Mouse (Mus musculus): ENCODE data around the gene Gm17545. TPM values are rescaled to one million over a fixed set of nuclear protein-coding genes. Genes with fewer than 3 reads are reported as not detected.

The Gm17545 gene
- polyA plus RNA-seq, 1 experiment from 2014 or later, result not detected

- no peak overlapping the region for H3K27ac ChIP-seq
- H3K36me3 ChIP-seq, result peaks cover 3% of the 10 kb centered on the region; the same call in 1 of the 2 replicates
- H3K4me3 ChIP-seq (replicated peaks), result no peak overlapping the region
- no peak for ATAC-seq (ENCODE audit: insufficient number of reproducible peaks, insufficient read depth, low FRiP score, low TSS enrichment, low read depth)
- no peaks in the 10 kb centered on the region for H3K9me3 ChIP-seq
- no peak overlapping the region for H3K9ac ChIP-seq (replicated peaks)
- 80% methylated on average over 9 of the region's 9 CpGs for WGBS
- no peaks in the 10 kb centered on the region for H3K4me1 ChIP-seq (replicated peaks)
- H3K27me3 ChIP-seq, result no peaks in the 10 kb centered on the region
- H3K4me2 ChIP-seq, result no peak overlapping the region
Measured at GRCm38 (mm10) chr9:22494203-22494807, 40.2 kb downstream of the Gm17545 start.

GRCm38 (mm10) chr9:22495133-22495532 is 41.0 kb downstream of the Gm17545 start:
- 82% methylated on average over 2 of the region's 2 CpGs for WGBS
- Histone ChIP-seq H3K9me3 (no peaks in the 10 kb centered on the region), H3K36me3 (peaks cover 3% of the 10 kb centered on the region; the same call in 1 of the 2 replicates), H3K9ac (replicated peaks) (no peak overlapping the region), H3K27ac (no peak overlapping the region), H3K27me3 (no peaks in the 10 kb centered on the region), H3K4me1 (replicated peaks) (no peaks in the 10 kb centered on the region), H3K4me2 (no peak overlapping the region), H3K4me3 (replicated peaks) (no peak overlapping the region)
- ATAC-seq (ENCODE audit: insufficient number of reproducible peaks, insufficient read depth, low FRiP score, low TSS enrichment, low read depth), result no peak

GRCm38 (mm10) chr9:22497021-22497767 is 43.1 kb downstream of the Gm17545 start:
- Histone ChIP-seq H3K36me3 (peaks cover 3% of the 10 kb centered on the region; the same call in 1 of the 2 replicates), H3K4me3 (replicated peaks) (no peak overlapping the region)
- no peak for ATAC-seq (ENCODE audit: insufficient number of reproducible peaks, insufficient read depth, low FRiP score, low TSS enrichment, low read depth)

GRCm38 (mm10) chr9:22502972-22503371 is 48.9 kb downstream of the Gm17545 start:
- H3K4me3 ChIP-seq (replicated peaks), result no peak overlapping the region
- H3K9ac ChIP-seq (replicated peaks), result no peak overlapping the region
- H3K4me2 ChIP-seq, result no peak overlapping the region
- no peaks in the 10 kb centered on the region for H3K27me3 ChIP-seq
- H3K9me3 ChIP-seq, result no peaks in the 10 kb centered on the region
- WGBS, result 69% methylated on average over 2 of the region's 2 CpGs
- H3K27ac ChIP-seq, result peak overlapping the region; percentile 53; the same call in 1 of the 2 replicates
- peaks cover 14% of the 10 kb centered on the region for H3K4me1 ChIP-seq (replicated peaks)
- no peaks in the 10 kb centered on the region; the same call in 1 of the 2 replicates for H3K36me3 ChIP-seq
- ATAC-seq (ENCODE audit: insufficient number of reproducible peaks, insufficient read depth, low FRiP score, low TSS enrichment, low read depth), result peak; percentile 66; the same call in 1 of the 2 replicates

More at GRCm38 (mm10) chr9:22497021-22497767, 43.1 kb downstream of the Gm17545 start:
- H3K27ac ChIP-seq, result no peak overlapping the region
- H3K4me2 ChIP-seq, result no peak overlapping the region
- H3K4me1 ChIP-seq (replicated peaks), result no peaks in the 10 kb centered on the region
- WGBS, result 84% methylated on average over 6 of the region's 6 CpGs
- H3K9ac ChIP-seq (replicated peaks), result no peak overlapping the region
- H3K27me3 ChIP-seq, result no peaks in the 10 kb centered on the region
- no peaks in the 10 kb centered on the region for H3K9me3 ChIP-seq

GRCm38 (mm10) chr9:22503581-22503980 is 49.5 kb downstream of the Gm17545 start:
- H3K4me1 ChIP-seq (replicated peaks), result peaks cover 14% of the 10 kb centered on the region
- H3K4me3 ChIP-seq (replicated peaks), result no peak overlapping the region
- no peaks in the 10 kb centered on the region for H3K27me3 ChIP-seq
- 58% methylated on average over 5 of the region's 5 CpGs for WGBS
- no peak for ATAC-seq (ENCODE audit: insufficient number of reproducible peaks, insufficient read depth, low FRiP score, low TSS enrichment, low read depth)
- peak overlapping the region; percentile 53; the same call in 1 of the 2 replicates for H3K27ac ChIP-seq
- H3K9ac ChIP-seq (replicated peaks), result no peak overlapping the region
- no peaks in the 10 kb centered on the region for H3K9me3 ChIP-seq
- no peak overlapping the region for H3K4me2 ChIP-seq
- H3K36me3 ChIP-seq, result no peaks in the 10 kb centered on the region; the same call in 1 of the 2 replicates

- no peak overlapping the region for H3K4me2 ChIP-seq
- no peak for ATAC-seq (ENCODE audit: insufficient number of reproducible peaks, insufficient read depth, low FRiP score, low TSS enrichment, low read depth)
Measured at GRCm38 (mm10) chr9:22505574-22505973, 51.5 kb downstream of the Gm17545 start.

More at GRCm38 (mm10) chr9:22505574-22505973, 51.5 kb downstream of the Gm17545 start:
- no peaks in the 10 kb centered on the region; the same call in 1 of the 2 replicates for H3K36me3 ChIP-seq
- H3K4me3 ChIP-seq (replicated peaks), result no peak overlapping the region
- H3K27me3 ChIP-seq, result no peaks in the 10 kb centered on the region
- no peak overlapping the region for H3K9ac ChIP-seq (replicated peaks)
- H3K27ac ChIP-seq, result no peak overlapping the region
- no peaks in the 10 kb centered on the region for H3K9me3 ChIP-seq
- WGBS, result 44% methylated on average over 2 of the region's 2 CpGs
- H3K4me1 ChIP-seq (replicated peaks), result peaks cover 14% of the 10 kb centered on the region

Other genes with a start within 250 kb of the Gm17545 start
- 12.0 and 13.6 TPM in 2 replicates for gene Zfp809, start 228.6 kb upstream of the Gm17545 start, polyA plus RNA-seq (2016; fragmentation: Nextera tagmentation; extraction: Ambion mirVana)
- 10.2 and 11.5 TPM in 2 replicates for gene Zfp599, start 194.4 kb upstream of the Gm17545 start, polyA plus RNA-seq (2016; fragmentation: Nextera tagmentation; extraction: Ambion mirVana)
- gene Zfp810, start 146.6 kb upstream of the Gm17545 start, polyA plus RNA-seq (2016; fragmentation: Nextera tagmentation; extraction: Ambion mirVana), result 36.6 and 36.9 TPM in 2 replicates
- gene Anln, start 65.1 kb upstream of the Gm17545 start, polyA plus RNA-seq (2016; fragmentation: Nextera tagmentation; extraction: Ambion mirVana), result 48.3 and 52.8 TPM in 2 replicates
- 7.9 and 9.2 TPM in 2 replicates for gene 9530077C05Rik, start 42.8 kb upstream of the Gm17545 start, polyA plus RNA-seq (2016; fragmentation: Nextera tagmentation; extraction: Ambion mirVana)
- gene Rp9, start 15.5 kb downstream of the Gm17545 start, polyA plus RNA-seq (2016; fragmentation: Nextera tagmentation; extraction: Ambion mirVana), result 79.9 and 82.0 TPM in 2 replicates
- 18.1 and 18.5 TPM in 2 replicates for gene Bbs9, start 21.4 kb downstream of the Gm17545 start, polyA plus RNA-seq (2016; fragmentation: Nextera tagmentation; extraction: Ambion mirVana)